Mouse (Mus musculus) spleen, adult 2 months (tissue): Measurements from ENCODE around the gene Usp47.

ENCODE experiments used
- CTCF ChIP-seq: fragments of 200-500 bp; IDR thresholded peaks from 2 replicates; pipeline ENCODE4 v1.5.1; 2011; ENCODE audit warnings: mild to moderate bottlenecking, inconsistent platforms; ENCODE audit not compliant: insufficient read depth, insufficient read length, insufficient replicate concordance; ENCODE audit errors: extremely low read depth
- POLR2A ChIP-seq: fragments of 200-500 bp; IDR thresholded peaks from 2 replicates; pipeline ENCODE4 v1.6.1; 2011; ENCODE audit warnings: low read depth, low read length, inconsistent platforms

- TF ChIP-seq POLR2A (no peak), CTCF (no peak)
These were observed 32.8 kb downstream of the Usp47 start for GRCm38 (mm10) chr7:112055901-112056625.
